Mouse (Mus musculus) right cerebral cortex, adult 18-20 months (tissue): ENCODE data around the gene Slc22a15.

ENCODE experiments used
- DNase-seq: peaks from one replicate; pipeline ENCODE4 v3.0.0; 2022; ENCODE audit warnings: mixed read lengths

The Slc22a15 gene

GRCm38 (mm10) chr3:101806941-101807340, 117.3 kb downstream of the Slc22a15 start:
- DNase-seq = no peak

GRCm38 (mm10) chr3:101806149-101806548, 118.1 kb downstream of the Slc22a15 start:
- peak; percentile 92 for DNase-seq
